Mouse (Mus musculus) E14TG2a.4 (cell line): Measurements from ENCODE around the gene Btnl6.

Source experiments
- CTCF ChIP-seq: conservative IDR thresholded peaks from 2 replicates; pipeline ENCODE4 v1.5.1; 2014; ENCODE audit warnings: low read length
- NANOG ChIP-seq: IDR thresholded peaks from 2 replicates; pipeline ENCODE4 v1.6.1; 2014; ENCODE audit warnings: borderline replicate concordance, low read length, mixed read lengths
- POU5F1 ChIP-seq: IDR thresholded peaks from 2 replicates; pipeline ENCODE4 v1.6.1; 2014; ENCODE audit warnings: low read length, borderline replicate concordance

GRCm38 (mm10) chr17:34546797-34547196 lies 29.6 kb upstream of the Btnl6 start:
- TF ChIP-seq CTCF (no peak), NANOG (no peak), POU5F1 (no peak)
